Mouse (Mus musculus) bone marrow macrophage, adult 2 months (primary cell): ENCODE measurements around the gene Slc2a5. TPM values are rescaled to one million over a fixed set of nuclear protein-coding genes. Genes with fewer than 3 reads are reported as not detected.

ENCODE experiments used
- H3K27ac ChIP-seq: 2 replicates; pipeline ENCODE4 v1.5.1; 2012; ENCODE audit warnings: low read depth, low read length; ENCODE audit not compliant: insufficient read depth
- H3K4me1 ChIP-seq: 2 replicates; pipeline ENCODE4 v1.6.1; 2012; ENCODE audit warnings: low read length; ENCODE audit not compliant: control insufficient read depth, insufficient read depth
- H3K4me3 ChIP-seq: 2 replicates; pipeline ENCODE4 v1.5.1; 2012; ENCODE audit warnings: mild to moderate bottlenecking, low read length, moderate library complexity; ENCODE audit not compliant: insufficient read depth
- CTCF ChIP-seq: IDR thresholded peaks from 2 replicates; pipeline ENCODE4 v1.5.1; 2012; ENCODE audit warnings: low read depth, mild to moderate bottlenecking, low read length, moderate library complexity
- POLR2A ChIP-seq: IDR thresholded peaks from 2 replicates; pipeline ENCODE4 v1.6.1; 2012; ENCODE audit warnings: mild to moderate bottlenecking, low read depth, low read length, borderline replicate concordance
- polyA plus RNA-seq: library from polyadenylated mRNA; stranded (reverse); fragments of >200 nt; gene quantifications from 2 replicates; pipeline ENCODE4 v1.2.4, GENCODE M21; 2012; ENCODE audit not compliant: missing spikeins, insufficient read depth, insufficient read length

Slc2a5 gene
- polyA plus RNA-seq, 1 experiment: 0.43 TPM

DNA sequence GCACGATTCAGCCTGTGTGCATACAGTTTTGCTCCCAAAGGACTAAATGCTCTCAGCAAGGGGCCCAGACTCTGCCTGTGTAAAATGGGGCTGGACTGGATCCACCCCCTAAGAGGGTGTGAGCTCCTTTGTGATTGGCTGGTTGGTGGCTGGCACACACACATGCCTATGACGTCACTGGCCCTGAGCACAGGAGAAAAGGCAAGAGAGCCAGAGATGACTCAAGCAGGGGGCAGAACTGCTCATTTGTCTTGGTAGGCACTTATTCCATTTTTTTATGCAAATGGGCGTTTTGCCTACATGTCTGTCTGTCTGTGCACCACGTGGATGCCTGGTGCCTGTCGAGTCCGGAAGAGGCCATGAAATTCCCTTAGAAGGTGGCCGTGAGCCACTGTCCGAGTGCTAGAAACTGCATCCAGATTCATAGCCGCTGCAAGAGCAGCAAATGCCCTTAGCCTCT is 19.0 kb downstream of the Slc2a5 start:
- Histone ChIP-seq H3K4me3 (peak overlapping the region; percentile 22), H3K27ac (no peak overlapping the region), H3K4me1 (peaks cover 10% of the 10 kb centered on the region)
- TF ChIP-seq POLR2A (no peak), CTCF (no peak)

DNA sequence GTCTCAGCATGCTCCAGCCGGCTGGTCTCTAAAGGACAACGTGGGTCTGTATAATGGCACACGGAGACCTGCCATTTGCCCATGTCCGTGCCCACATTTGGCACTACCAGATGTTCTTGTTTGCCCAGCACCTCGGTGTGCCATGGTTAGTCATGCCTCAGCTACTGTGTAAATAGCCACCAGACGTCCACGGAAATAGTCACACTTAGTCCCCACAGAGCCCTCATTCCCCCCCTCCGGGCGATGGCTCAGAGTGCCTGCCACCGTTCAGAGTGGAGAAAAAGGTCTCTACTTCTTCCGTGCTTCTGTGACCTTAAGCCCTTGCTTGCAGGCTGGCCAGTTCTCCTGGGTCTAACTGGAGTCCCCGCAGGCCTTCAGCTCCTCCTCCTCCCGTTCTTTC is 20.0 kb downstream of the Slc2a5 start:
- Histone ChIP-seq H3K27ac (no peak overlapping the region), H3K4me1 (peaks cover 10% of the 10 kb centered on the region), H3K4me3 (no peak overlapping the region)
- no peak for TF ChIP-seq CTCF
- TF ChIP-seq POLR2A: no peak

DNA sequence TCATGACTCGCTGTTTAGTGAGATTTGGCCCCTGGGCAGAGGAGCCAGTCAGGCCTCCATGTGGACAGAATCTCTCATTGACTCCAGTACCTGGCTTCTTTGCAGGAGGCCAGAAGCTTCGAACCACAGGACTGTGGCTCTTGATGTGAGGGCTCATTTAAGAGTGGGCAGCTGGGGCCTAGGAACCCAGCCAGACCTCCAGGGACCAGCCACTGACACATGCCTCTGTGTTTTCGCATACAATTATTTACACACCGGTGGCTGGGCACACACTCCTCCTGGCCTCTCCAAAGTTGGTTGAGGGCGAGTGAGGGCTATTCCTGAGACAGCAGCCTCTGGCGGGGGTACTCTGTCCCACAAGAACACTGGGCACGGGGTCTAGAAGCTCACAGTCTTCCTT is 21.3 kb downstream of the Slc2a5 start:
- no peak for TF ChIP-seq POLR2A
- no peak for TF ChIP-seq CTCF
- Histone ChIP-seq H3K4me1 (peaks cover 10% of the 10 kb centered on the region), H3K27ac (no peak overlapping the region), H3K4me3 (no peak overlapping the region)

GRCm38 (mm10) chr4:150144242-150144641 is 25.2 kb downstream of the Slc2a5 start:
- no peak for TF ChIP-seq CTCF
- no peak for TF ChIP-seq POLR2A
- Histone ChIP-seq H3K4me1 (peaks cover 2% of the 10 kb centered on the region), H3K4me3 (no peak overlapping the region), H3K27ac (no peak overlapping the region)

DNA sequence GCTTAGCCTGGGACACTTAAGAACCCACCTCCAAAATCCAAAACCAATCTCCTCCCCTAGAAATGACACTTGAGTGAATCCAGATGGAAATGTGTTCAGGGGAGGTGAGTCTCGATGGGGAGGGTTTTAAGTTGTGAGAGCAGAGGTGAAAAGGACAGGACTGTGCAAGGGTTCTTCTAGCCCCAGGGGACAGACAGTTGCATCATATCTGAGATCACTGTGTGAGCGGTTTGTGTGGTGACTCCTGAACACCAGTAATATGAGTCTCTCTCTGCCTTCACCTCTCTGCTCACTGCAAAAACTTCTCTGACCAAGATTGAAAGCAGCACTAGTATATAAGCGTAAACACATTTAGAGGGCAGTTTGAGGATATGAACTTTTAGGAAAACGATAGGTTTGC is 27.2 kb downstream of the Slc2a5 start:
- no peak overlapping the region for H3K27ac ChIP-seq
- TF ChIP-seq CTCF (no peak), POLR2A (no peak)

DNA sequence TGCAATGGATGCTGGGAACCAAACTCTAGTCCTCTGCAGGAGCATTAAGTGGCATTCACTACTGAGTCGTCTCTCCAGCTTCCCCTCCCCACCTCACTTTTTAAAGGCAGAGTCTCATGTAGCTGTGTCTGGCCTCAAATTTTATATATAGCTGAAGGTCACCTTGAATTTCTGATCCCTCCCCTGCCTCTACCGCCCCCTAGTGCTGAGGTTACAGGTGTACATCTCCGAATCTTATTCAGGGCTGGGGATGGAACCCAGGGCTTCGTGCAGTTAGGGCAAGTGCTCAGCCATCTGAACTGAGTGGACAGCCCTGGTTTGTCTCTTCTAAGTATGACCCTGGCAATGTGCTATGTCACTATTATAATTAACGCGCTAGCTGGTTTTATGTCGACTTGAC is 32.0 kb downstream of the Slc2a5 start:
- Histone ChIP-seq H3K27ac (no peak overlapping the region), H3K4me1 (peaks cover 14% of the 10 kb centered on the region), H3K4me3 (no peak overlapping the region)
- 0 out of 2 replicates have a peak, but pooled peaks have one; percentile 17 for TF ChIP-seq CTCF
- TF ChIP-seq POLR2A: no peak

More for the DNA sequence above, 27.2 kb downstream of the Slc2a5 start:
- no peak overlapping the region for H3K4me3 ChIP-seq
- peaks cover 5% of the 10 kb centered on the region for H3K4me1 ChIP-seq

- no peak for TF ChIP-seq POLR2A
- TF ChIP-seq CTCF: no peak
- peaks cover 14% of the 10 kb centered on the region for H3K4me1 ChIP-seq
- no peak overlapping the region for H3K4me3 ChIP-seq
- no peak overlapping the region for H3K27ac ChIP-seq
These were observed 33.4 kb downstream of the Slc2a5 start for GRCm38 (mm10) chr4:150152483-150152882.

DNA sequence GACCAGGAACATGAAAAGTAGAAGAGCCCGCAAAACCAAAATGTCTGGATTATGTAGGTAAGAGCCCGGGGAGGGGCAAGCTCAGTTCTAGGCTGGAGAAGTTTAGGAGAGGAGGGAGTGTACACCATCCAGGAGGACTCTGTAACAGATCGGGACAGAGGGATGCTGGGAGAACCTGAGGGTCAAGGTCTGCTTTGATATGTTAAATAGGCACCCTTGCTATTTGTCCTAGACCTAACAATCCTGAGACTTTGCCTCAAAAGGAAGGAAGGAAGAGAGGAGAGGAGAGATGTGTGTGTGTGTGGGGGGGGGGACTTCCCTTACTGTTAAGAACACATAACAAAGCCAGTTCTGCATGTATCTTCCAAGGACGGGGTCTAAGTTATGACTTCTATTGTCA is 36.2 kb downstream of the Slc2a5 start:
- H3K4me1 ChIP-seq: peaks cover 9% of the 10 kb centered on the region
- TF ChIP-seq POLR2A (no peak), CTCF (no peak)
- H3K27ac ChIP-seq: no peak overlapping the region
- H3K4me3 ChIP-seq: no peak overlapping the region

DNA sequence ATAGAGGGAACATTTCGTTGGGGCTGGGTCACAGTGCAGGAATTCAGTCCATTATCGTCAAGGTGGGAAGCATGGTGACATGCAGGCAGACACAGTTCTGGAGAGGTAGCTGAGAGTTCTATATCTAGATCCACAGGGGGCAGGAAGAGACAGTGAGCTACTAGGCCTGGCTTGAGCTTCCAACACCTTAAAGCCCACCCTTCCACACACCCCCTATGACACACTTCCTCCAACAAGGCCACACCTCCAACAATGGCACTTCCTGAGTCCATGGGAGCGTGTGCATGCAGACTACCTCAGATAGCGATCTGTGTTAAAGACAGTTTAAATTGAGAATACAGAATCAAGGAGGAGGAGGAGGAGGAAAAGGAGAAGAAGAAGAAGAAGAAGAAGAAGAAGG is 36.6 kb downstream of the Slc2a5 start:
- Histone ChIP-seq H3K4me1 (peaks cover 9% of the 10 kb centered on the region), H3K27ac (no peak overlapping the region), H3K4me3 (no peak overlapping the region)
- TF ChIP-seq POLR2A: no peak
- TF ChIP-seq CTCF: no peak

DNA sequence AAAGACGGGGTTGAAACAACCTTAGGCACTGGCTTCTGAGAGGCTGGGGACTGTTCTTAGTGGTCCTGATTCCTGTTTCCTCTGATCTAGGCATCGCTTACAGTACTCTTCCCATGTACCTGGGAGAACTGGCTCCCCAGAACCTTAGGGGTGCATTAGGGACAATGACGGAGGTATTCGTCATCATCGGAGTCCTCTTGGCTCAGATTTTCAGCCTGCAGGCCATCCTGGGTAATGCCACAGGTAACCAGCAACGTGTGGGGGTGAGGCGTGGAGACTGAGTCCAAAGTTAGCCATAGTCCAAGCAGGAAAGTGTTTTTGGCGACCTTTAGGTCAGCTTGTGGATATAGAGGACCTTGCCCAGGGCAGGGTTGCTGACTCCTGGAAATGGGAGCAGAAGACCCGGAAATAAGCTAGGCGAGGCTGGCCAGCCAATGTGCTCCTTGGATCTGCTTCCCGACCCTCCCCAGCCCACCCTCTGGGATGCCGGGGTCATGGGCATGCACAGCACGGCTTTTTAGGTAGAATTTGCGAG is 38.3 kb downstream of the Slc2a5 start:
- H3K4me3 ChIP-seq: no peak overlapping the region
- H3K4me1 ChIP-seq: peaks cover 9% of the 10 kb centered on the region
- TF ChIP-seq CTCF: no peak
- no peak overlapping the region for H3K27ac ChIP-seq

GRCm38 (mm10) chr4:150159458-150159857 is 40.4 kb downstream of the Slc2a5 start:
- Histone ChIP-seq H3K4me3 (no peak overlapping the region), H3K27ac (no peak overlapping the region), H3K4me1 (peaks cover 9% of the 10 kb centered on the region)
- no peak for TF ChIP-seq CTCF
- no peak for TF ChIP-seq POLR2A
